Mouse (Mus musculus) ES-Bruce4 (cell line): ENCODE data around the gene Trex2.

Source experiments
- CTCF ChIP-seq: IDR thresholded peaks from one replicate; pipeline ENCODE4 v1.8.1; 2011; ENCODE audit warnings: low read depth, low read length
- POLR2A ChIP-seq: IDR thresholded peaks from one replicate; pipeline ENCODE4 v1.8.1; 2011; ENCODE audit warnings: low read length; ENCODE audit not compliant: insufficient read depth

DNA sequence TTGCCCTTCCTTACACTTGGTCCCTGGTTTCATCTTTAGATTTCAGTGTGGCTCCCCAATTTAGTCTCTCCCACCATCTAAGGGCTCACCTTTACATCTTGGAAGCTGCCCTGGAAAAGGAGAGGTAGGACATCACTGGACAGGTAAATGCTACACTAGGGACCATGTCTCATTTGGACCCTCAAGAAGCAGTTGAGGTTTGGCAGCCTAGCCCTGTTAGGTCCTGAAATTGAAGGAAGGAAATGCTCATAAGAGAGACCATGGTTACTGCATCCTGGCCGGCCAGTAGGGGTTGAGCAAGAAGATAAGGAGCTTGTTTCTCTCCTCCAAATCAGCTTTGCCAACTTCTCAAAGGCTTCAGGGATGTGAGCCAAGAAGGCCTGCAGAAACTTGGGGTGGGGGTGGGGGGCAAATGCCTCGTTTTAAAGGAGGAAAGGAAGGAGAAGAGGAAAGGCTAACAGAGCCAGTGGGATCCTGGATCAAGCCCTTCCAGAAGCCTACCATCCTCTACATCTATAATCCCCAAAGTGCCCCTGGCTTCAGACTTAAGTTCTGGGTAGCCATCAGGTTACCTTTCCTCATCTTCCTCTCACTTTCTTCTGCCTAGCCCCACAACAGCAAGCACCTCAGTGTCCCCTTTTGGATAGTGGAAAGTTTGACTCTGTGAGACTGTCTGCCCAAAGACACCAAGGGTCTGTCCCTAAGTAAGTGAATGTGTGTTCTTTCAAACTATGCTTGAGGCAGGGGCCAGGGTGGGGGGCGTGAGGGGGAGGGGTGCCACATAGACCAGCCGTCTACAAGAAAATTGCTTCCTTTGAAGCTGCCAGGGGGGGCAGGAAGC, 47.7 kb upstream of the Trex2 start:
- no peak for TF ChIP-seq CTCF
- no peak for TF ChIP-seq POLR2A
